Mouse (Mus musculus) olfactory bulb, adult 2 months (tissue): ENCODE measurements around the gene Cisd1.

ENCODE experiments used
- CTCF ChIP-seq: fragments of 200-500 bp; IDR thresholded peaks from 2 replicates; pipeline ENCODE4 v1.5.1; 2012; ENCODE audit warnings: low read depth, mild to moderate bottlenecking, low read length, moderate library complexity; ENCODE audit not compliant: insufficient read depth
- POLR2A ChIP-seq: fragments of 200-500 bp; IDR thresholded peaks from 2 replicates; pipeline ENCODE4 v1.6.1; 2012; ENCODE audit warnings: mild to moderate bottlenecking, low read depth, low read length, moderate library complexity; ENCODE audit not compliant: insufficient read depth

DNA sequence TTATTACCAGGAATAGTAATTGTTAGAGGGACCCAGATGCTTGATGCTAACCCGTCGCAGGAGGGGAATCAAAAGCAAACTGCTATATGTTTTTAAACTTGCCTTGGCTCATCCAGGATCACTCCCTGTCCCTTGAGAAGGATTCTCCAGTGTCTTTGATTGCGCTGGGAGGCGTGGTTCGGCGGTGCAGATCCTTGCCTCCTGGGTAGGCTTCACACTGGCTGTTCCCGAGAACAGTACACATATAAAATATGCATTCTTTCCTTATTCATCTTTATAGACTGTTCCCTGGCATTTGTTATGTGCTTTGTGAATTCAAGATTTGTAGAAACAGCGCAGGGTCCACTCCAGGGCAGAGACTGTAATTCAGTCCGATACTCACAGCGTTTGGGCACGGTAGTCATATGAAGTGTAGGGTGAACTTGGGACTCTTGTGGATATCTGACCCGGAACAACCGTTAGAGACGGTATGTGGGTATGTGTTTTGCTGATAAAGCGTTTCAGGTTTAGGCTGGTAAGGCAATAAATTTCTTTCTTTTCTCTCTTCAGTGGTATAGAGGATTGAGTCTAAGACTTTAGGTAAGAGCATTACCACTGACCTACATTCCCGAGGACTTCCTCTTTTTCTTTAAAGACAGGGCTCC is 4.0 kb upstream of the Cisd1 start:
- TF ChIP-seq CTCF (no peak), POLR2A (no peak)
